Mouse (Mus musculus): ENCODE results near the gene Gtse1. TPM values are rescaled to one million over a fixed set of nuclear protein-coding genes. Genes with fewer than 3 reads are reported as not detected.
A peak's percentile ranks its signal among the peaks of the same experiment; 100 is the strongest.

Gene Gtse1
- polyA plus RNA-seq, 1 experiment from 2014 or later: 4.8 TPM

- H3K4me2 ChIP-seq (replicated peaks): no peak overlapping the region
- no peak overlapping the region for H3K27ac ChIP-seq
- no peaks in the 10 kb centered on the region for H3K36me3 ChIP-seq (replicated peaks; ENCODE audit: control insufficient read depth, insufficient read depth)
- no peak for DNase-seq (ENCODE audit: low spot score)
- H3K4me1 ChIP-seq (replicated peaks; ENCODE audit: control insufficient read depth, insufficient read depth, low read length): no peaks in the 10 kb centered on the region
- 88% methylated on average over 4 of the region's 4 CpGs for WGBS
- H3K4me3 ChIP-seq (replicated peaks; ENCODE audit: low read length): no peak overlapping the region
- 0 out of 2 replicates have a peak, but pooled peaks cover 2% of the 10 kb centered on the region for H3K27me3 ChIP-seq (ENCODE audit: control insufficient read depth, insufficient read depth, low read length)
- ATAC-seq (ENCODE audit: low FRiP score): no peak
- no peak overlapping the region for H3K9ac ChIP-seq
- no peaks in the 10 kb centered on the region for H3K9me3 ChIP-seq (ENCODE audit: control insufficient read depth, low read length)
These were observed 31.5 kb upstream of the Gtse1 start for GRCm38 (mm10) chr15:85828071-85828470.

DNA sequence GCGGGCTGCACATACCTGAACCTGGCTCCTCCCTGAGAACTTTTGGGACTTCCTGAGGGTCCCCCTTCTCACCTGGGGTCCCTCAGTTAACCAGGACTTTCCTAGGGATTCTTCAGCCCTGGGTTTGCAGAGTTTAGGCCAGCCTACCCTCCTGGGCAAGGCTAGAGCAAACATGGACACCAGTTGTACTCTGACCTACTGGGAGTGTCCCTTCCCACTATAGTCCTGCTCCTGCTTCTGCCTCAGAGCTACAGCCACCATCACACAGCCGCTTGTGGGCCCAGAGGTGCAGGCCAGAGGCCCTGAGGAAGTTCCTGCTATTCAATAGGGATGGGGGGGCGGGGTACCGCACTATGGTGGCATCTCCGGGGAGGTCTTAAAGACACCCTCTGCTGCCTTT is 30.1 kb upstream of the Gtse1 start:
- no peaks in the 10 kb centered on the region for H3K4me1 ChIP-seq (replicated peaks; ENCODE audit: control insufficient read depth, insufficient read depth, low read length)
- WGBS: 75% methylated on average over 5 of the region's 5 CpGs
- no peak for ATAC-seq (ENCODE audit: low FRiP score)

GRCm38 (mm10) chr15:85831954-85832590 is 27.5 kb upstream of the Gtse1 start, which contains the start of gene Ttc38:
Gene Ttc38, plus strand, starts transcription at chr15:85832306.
- WGBS: 1% methylated on average over 27 of the region's 27 CpGs
- Histone ChIP-seq H3K4me2 (replicated peaks) (peak within 1 kb of the TSS; percentile 67), H3K9me3 (ENCODE audit: control insufficient read depth, low read length) (no peaks in the 10 kb centered on the region), H3K4me3 (replicated peaks; ENCODE audit: low read length) (peak within 1 kb of the TSS; percentile 39), H3K27ac (no peak within 1 kb of the TSS), H3K36me3 (replicated peaks; ENCODE audit: control insufficient read depth, insufficient read depth) (no peaks in the 10 kb centered on the region), H3K9ac (peak within 1 kb of the TSS; percentile 45), H3K4me1 (replicated peaks; ENCODE audit: control insufficient read depth, insufficient read depth, low read length) (no peaks in the 10 kb centered on the region), H3K27me3 (ENCODE audit: control insufficient read depth, insufficient read depth, low read length) (no peaks in the 10 kb centered on the region)
- ATAC-seq (ENCODE audit: low FRiP score) (peak; percentile 90), DNase-seq (ENCODE audit: low spot score) (peak; percentile 74)

More for the DNA sequence above, 30.1 kb upstream of the Gtse1 start:
- Histone ChIP-seq H3K27me3 (ENCODE audit: control insufficient read depth, insufficient read depth, low read length) (no peaks in the 10 kb centered on the region), H3K9ac (no peak overlapping the region), H3K4me2 (replicated peaks) (no peak overlapping the region), H3K36me3 (replicated peaks; ENCODE audit: control insufficient read depth, insufficient read depth) (no peaks in the 10 kb centered on the region), H3K9me3 (ENCODE audit: control insufficient read depth, low read length) (no peaks in the 10 kb centered on the region), H3K27ac (no peak overlapping the region), H3K4me3 (replicated peaks; ENCODE audit: low read length) (no peak overlapping the region)
- DNase-seq (ENCODE audit: low spot score): no peak

- Histone ChIP-seq H3K4me2 (replicated peaks) (peak overlapping the region; percentile 67), H3K27ac (no peak overlapping the region)
These were observed 26.9 kb upstream of the Gtse1 start for GRCm38 (mm10) chr15:85832599-85832998.

GRCm38 (mm10) chr15:85835335-85835734 is 24.2 kb upstream of the Gtse1 start:
- DNase-seq (ENCODE audit: low spot score) (no peak), ATAC-seq (ENCODE audit: low FRiP score) (no peak)
- Histone ChIP-seq H3K9me3 (ENCODE audit: control insufficient read depth, low read length) (no peaks in the 10 kb centered on the region), H3K9ac (no peak overlapping the region), H3K4me1 (replicated peaks; ENCODE audit: control insufficient read depth, insufficient read depth, low read length) (no peaks in the 10 kb centered on the region), H3K36me3 (replicated peaks; ENCODE audit: control insufficient read depth, insufficient read depth) (no peaks in the 10 kb centered on the region), H3K27ac (no peak overlapping the region), H3K4me3 (replicated peaks; ENCODE audit: low read length) (no peak overlapping the region), H3K27me3 (ENCODE audit: control insufficient read depth, insufficient read depth, low read length) (no peaks in the 10 kb centered on the region), H3K4me2 (replicated peaks) (no peak overlapping the region)
- 62% methylated on average over 3 of the region's 3 CpGs for WGBS

More at GRCm38 (mm10) chr15:85832599-85832998, 26.9 kb upstream of the Gtse1 start:
- Histone ChIP-seq H3K9me3 (ENCODE audit: control insufficient read depth, low read length) (no peaks in the 10 kb centered on the region), H3K4me1 (replicated peaks; ENCODE audit: control insufficient read depth, insufficient read depth, low read length) (no peaks in the 10 kb centered on the region), H3K9ac (peak overlapping the region; percentile 45), H3K36me3 (replicated peaks; ENCODE audit: control insufficient read depth, insufficient read depth) (no peaks in the 10 kb centered on the region), H3K4me3 (replicated peaks; ENCODE audit: low read length) (peak overlapping the region; percentile 39), H3K27me3 (ENCODE audit: control insufficient read depth, insufficient read depth, low read length) (no peaks in the 10 kb centered on the region)
- WGBS: 57% methylated on average over 8 of the region's 8 CpGs
- ATAC-seq (ENCODE audit: low FRiP score): no peak
- DNase-seq (ENCODE audit: low spot score): no peak

GRCm38 (mm10) chr15:85836887-85837286 is 22.7 kb upstream of the Gtse1 start:
- Histone ChIP-seq H3K4me2 (replicated peaks) (no peak overlapping the region), H3K4me3 (replicated peaks; ENCODE audit: low read length) (no peak overlapping the region), H3K27ac (no peak overlapping the region), H3K9me3 (ENCODE audit: control insufficient read depth, low read length) (no peaks in the 10 kb centered on the region), H3K4me1 (replicated peaks; ENCODE audit: control insufficient read depth, insufficient read depth, low read length) (no peaks in the 10 kb centered on the region), H3K27me3 (ENCODE audit: control insufficient read depth, insufficient read depth, low read length) (no peaks in the 10 kb centered on the region), H3K9ac (no peak overlapping the region), H3K36me3 (replicated peaks; ENCODE audit: control insufficient read depth, insufficient read depth) (no peaks in the 10 kb centered on the region)
- ATAC-seq (ENCODE audit: low FRiP score): no peak
- DNase-seq (ENCODE audit: low spot score): no peak
- 96% methylated on average over 5 of the region's 5 CpGs for WGBS

- DNase-seq (ENCODE audit: low spot score): no peak
- Histone ChIP-seq H3K4me2 (replicated peaks) (no peak overlapping the region), H3K4me3 (replicated peaks; ENCODE audit: low read length) (no peak overlapping the region), H3K9ac (no peak overlapping the region), H3K27ac (no peak overlapping the region), H3K9me3 (ENCODE audit: control insufficient read depth, low read length) (no peaks in the 10 kb centered on the region), H3K4me1 (replicated peaks; ENCODE audit: control insufficient read depth, insufficient read depth, low read length) (no peaks in the 10 kb centered on the region), H3K36me3 (replicated peaks; ENCODE audit: control insufficient read depth, insufficient read depth) (no peaks in the 10 kb centered on the region), H3K27me3 (ENCODE audit: control insufficient read depth, insufficient read depth, low read length) (no peaks in the 10 kb centered on the region)
- 36% methylated on average over 6 of the region's 6 CpGs for WGBS
- ATAC-seq (ENCODE audit: low FRiP score): no peak
These were observed 18.6 kb upstream of the Gtse1 start for GRCm38 (mm10) chr15:85840983-85841382.

DNA sequence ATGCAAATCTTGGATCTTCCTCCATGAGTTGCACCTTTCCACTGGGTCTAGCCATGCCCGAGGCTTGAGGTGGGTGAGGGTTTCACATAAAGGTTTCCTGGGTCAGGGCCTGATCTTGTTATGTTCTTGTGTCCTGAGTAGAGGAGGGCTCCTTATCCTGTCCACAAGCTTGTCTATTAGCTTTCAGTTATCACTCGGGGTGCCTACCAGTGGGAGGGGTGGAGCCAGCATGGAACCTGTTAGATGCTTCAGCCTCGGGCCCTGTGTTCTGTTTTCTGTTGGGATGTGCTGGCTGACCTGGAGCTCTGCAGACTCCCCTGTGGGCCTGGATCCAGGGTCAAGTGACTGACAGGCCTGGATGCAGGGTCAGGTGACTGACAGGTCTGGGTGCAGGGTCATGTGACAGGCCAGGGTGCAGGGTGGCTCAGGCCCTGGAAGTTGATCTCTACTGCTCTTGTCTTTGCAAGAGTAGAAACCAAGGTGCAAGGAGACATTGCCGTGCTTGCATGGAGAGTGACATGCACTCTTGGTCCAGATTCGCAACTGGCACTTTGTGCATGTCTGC is 17.7 kb upstream of the Gtse1 start:
- Histone ChIP-seq H3K4me1 (replicated peaks; ENCODE audit: control insufficient read depth, insufficient read depth, low read length) (no peaks in the 10 kb centered on the region), H3K4me3 (replicated peaks; ENCODE audit: low read length) (no peak overlapping the region), H3K9ac (no peak overlapping the region), H3K27ac (no peak overlapping the region), H3K4me2 (replicated peaks) (no peak overlapping the region), H3K27me3 (ENCODE audit: control insufficient read depth, insufficient read depth, low read length) (no peaks in the 10 kb centered on the region), H3K36me3 (replicated peaks; ENCODE audit: control insufficient read depth, insufficient read depth) (no peaks in the 10 kb centered on the region), H3K9me3 (ENCODE audit: control insufficient read depth, low read length) (no peaks in the 10 kb centered on the region)
- ATAC-seq (ENCODE audit: low FRiP score) (no peak), DNase-seq (ENCODE audit: low spot score) (no peak)
- 74% methylated on average over 5 of the region's 5 CpGs for WGBS

- DNase-seq (ENCODE audit: low spot score): no peak
- no peak overlapping the region for H3K27ac ChIP-seq
- H3K4me1 ChIP-seq (replicated peaks; ENCODE audit: control insufficient read depth, insufficient read depth, low read length): no peaks in the 10 kb centered on the region
- H3K9ac ChIP-seq: no peak overlapping the region
- ATAC-seq (ENCODE audit: low FRiP score): no peak
- no peak overlapping the region for H3K4me2 ChIP-seq (replicated peaks)
- H3K4me3 ChIP-seq (replicated peaks; ENCODE audit: low read length): no peak overlapping the region
- H3K36me3 ChIP-seq (replicated peaks; ENCODE audit: control insufficient read depth, insufficient read depth): no peaks in the 10 kb centered on the region
- no peaks in the 10 kb centered on the region for H3K9me3 ChIP-seq (ENCODE audit: control insufficient read depth, low read length)
- H3K27me3 ChIP-seq (ENCODE audit: control insufficient read depth, insufficient read depth, low read length): no peaks in the 10 kb centered on the region
These were observed 14.5 kb upstream of the Gtse1 start for GRCm38 (mm10) chr15:85845071-85845470.
